Mouse (Mus musculus): ENCODE data around the gene Mrpl38. TPM values are rescaled to one million over a fixed set of nuclear protein-coding genes. Genes with fewer than 3 reads are reported as not detected.

The Mrpl38 gene
- polyA plus RNA-seq, 1 experiment from 2014 or later = 49.5 TPM

GRCm38 (mm10) chr11:116111067-116111466 is 27.6 kb downstream of the Mrpl38 start:
- H3K9me3 ChIP-seq (ENCODE audit: control insufficient read depth, low read length) = no peaks in the 10 kb centered on the region
- DNase-seq (ENCODE audit: low spot score) (no peak), ATAC-seq (ENCODE audit: low FRiP score, low TSS enrichment) (no peak)
- 0 out of 2 replicates have a peak overlapping the region, but pooled peaks have one; percentile 79 for H3K4me2 ChIP-seq (replicated peaks; ENCODE audit: low read depth)
- 0 out of 2 replicates have a peak, but pooled peaks cover 2% of the 10 kb centered on the region for H3K36me3 ChIP-seq (ENCODE audit: control insufficient read depth, insufficient read depth, low read length)
- H3K27ac ChIP-seq (replicated peaks) = peak overlapping the region; percentile 86; the same call in 1 of the 2 replicates
- peak overlapping the region; percentile 71; the same call in 1 of the 2 replicates for H3K4me3 ChIP-seq (ENCODE audit: low read depth, low read length)
- 80% methylated on average over 4 of the region's 4 CpGs for WGBS
- TF ChIP-seq EP300 (optimal IDR thresholded peaks at IDR 0.05) (no peak), CTCF (IDR thresholded peaks at IDR 0.05; ENCODE audit: low read depth) (peak; percentile 46; the same call in 1 of the 2 replicates)
- peaks cover 16% of the 10 kb centered on the region for H3K4me1 ChIP-seq (replicated peaks; ENCODE audit: control insufficient read depth, insufficient read depth)
- no peaks in the 10 kb centered on the region for H3K27me3 ChIP-seq (ENCODE audit: control insufficient read depth, insufficient read depth, low read length)
- no peak overlapping the region for H3K9ac ChIP-seq (ENCODE audit: low read length)

DNA sequence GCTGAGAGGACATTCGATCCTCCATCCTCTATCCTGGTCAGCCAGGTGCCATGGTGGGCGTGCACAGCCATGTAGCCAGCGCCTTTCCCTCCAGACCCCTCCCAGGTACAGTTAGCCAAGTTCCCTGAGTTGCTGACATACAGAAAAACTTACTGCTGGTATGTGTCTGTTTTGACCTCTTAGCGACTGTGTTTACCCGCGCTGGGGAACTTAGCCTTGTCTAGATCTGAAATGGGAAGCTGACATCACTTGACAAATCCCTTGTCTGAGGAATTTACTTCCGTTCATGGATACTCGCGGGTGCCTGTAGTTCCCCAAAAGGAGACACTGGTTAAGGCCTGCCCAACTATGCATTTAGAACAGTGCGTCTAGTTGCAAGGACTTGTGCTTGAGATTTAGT is 28.1 kb downstream of the Mrpl38 start:
- Histone ChIP-seq H3K27ac (replicated peaks) (peak overlapping the region; percentile 86), H3K4me1 (replicated peaks; ENCODE audit: control insufficient read depth, insufficient read depth) (peaks cover 18% of the 10 kb centered on the region), H3K4me2 (replicated peaks; ENCODE audit: low read depth) (peak overlapping the region; percentile 79), H3K9ac (ENCODE audit: low read length) (peak overlapping the region; percentile 80), H3K27me3 (ENCODE audit: control insufficient read depth, insufficient read depth, low read length) (no peaks in the 10 kb centered on the region), H3K36me3 (ENCODE audit: control insufficient read depth, insufficient read depth, low read length) (0 out of 2 replicates have a peak, but pooled peaks cover 2% of the 10 kb centered on the region), H3K9me3 (ENCODE audit: control insufficient read depth, low read length) (no peaks in the 10 kb centered on the region), H3K4me3 (ENCODE audit: low read depth, low read length) (peak overlapping the region; percentile 71)
- DNase-seq (ENCODE audit: low spot score) = no peak
- no peak for TF ChIP-seq CTCF (IDR thresholded peaks at IDR 0.05; ENCODE audit: low read depth)
- TF ChIP-seq EP300 (optimal IDR thresholded peaks at IDR 0.05) = no peak
- ATAC-seq (ENCODE audit: low FRiP score, low TSS enrichment) = peak; percentile 6; the same call in 1 of the 2 replicates
- WGBS = 16% methylated on average over 10 of the region's 10 CpGs

GRCm38 (mm10) chr11:116110131-116110530 is 28.5 kb downstream of the Mrpl38 start:
- Histone ChIP-seq H3K4me2 (replicated peaks; ENCODE audit: low read depth) (peak overlapping the region; percentile 79), H3K27ac (replicated peaks) (peak overlapping the region; percentile 86), H3K4me1 (replicated peaks; ENCODE audit: control insufficient read depth, insufficient read depth) (peaks cover 18% of the 10 kb centered on the region), H3K4me3 (ENCODE audit: low read depth, low read length) (peak overlapping the region; percentile 71), H3K36me3 (ENCODE audit: control insufficient read depth, insufficient read depth, low read length) (0 out of 2 replicates have a peak, but pooled peaks cover 2% of the 10 kb centered on the region), H3K27me3 (ENCODE audit: control insufficient read depth, insufficient read depth, low read length) (no peaks in the 10 kb centered on the region), H3K9me3 (ENCODE audit: control insufficient read depth, low read length) (no peaks in the 10 kb centered on the region), H3K9ac (ENCODE audit: low read length) (peak overlapping the region; percentile 80)
- no peak for TF ChIP-seq CTCF (IDR thresholded peaks at IDR 0.05; ENCODE audit: low read depth)
- no peak for TF ChIP-seq EP300 (optimal IDR thresholded peaks at IDR 0.05)
- WGBS = under 1% methylated on average over 35 of the region's 35 CpGs
- DNase-seq (ENCODE audit: low spot score) (peak; percentile 68), ATAC-seq (ENCODE audit: low FRiP score, low TSS enrichment) (peak; percentile 67)

DNA sequence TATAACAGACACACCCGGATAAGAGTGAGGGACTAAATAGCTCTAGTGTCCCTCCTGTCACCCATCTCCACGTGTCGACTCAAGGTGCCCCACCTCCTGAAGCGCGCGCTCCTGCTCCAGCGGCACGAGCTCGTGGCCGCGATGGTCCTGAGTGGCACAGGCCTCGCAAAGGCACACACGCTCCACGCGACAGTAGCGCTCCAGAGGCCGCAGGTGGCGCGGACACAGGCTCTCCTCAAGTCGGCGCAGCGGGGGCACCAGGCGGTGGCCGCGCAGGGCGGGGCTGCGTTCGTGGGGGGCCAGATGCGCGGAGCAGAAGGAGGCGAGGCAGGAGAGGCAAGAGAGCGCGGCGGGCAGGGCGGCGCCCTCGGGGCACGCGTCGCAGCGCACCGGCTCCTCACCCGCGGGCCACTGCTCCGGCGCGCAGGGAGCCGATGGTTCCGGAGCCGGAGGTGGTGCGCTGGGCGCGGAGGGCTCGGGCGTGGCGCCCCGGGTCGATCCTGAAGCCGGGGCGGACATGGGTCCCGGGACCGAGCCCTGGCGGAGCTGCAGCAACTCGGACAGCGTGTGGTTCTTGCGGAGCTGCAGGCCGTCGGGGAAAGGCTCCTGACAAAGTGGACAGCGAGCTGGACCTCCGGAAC is 29.1 kb downstream of the Mrpl38 start:
- Histone ChIP-seq H3K9ac (ENCODE audit: low read length) (peak overlapping the region; percentile 80), H3K4me3 (ENCODE audit: low read depth, low read length) (peak overlapping the region; percentile 71), H3K9me3 (ENCODE audit: control insufficient read depth, low read length) (no peaks in the 10 kb centered on the region), H3K27ac (replicated peaks) (peak overlapping the region; percentile 86), H3K4me2 (replicated peaks; ENCODE audit: low read depth) (peak overlapping the region; percentile 79), H3K4me1 (replicated peaks; ENCODE audit: control insufficient read depth, insufficient read depth) (peaks cover 18% of the 10 kb centered on the region), H3K27me3 (ENCODE audit: control insufficient read depth, insufficient read depth, low read length) (no peaks in the 10 kb centered on the region), H3K36me3 (ENCODE audit: control insufficient read depth, insufficient read depth, low read length) (0 out of 2 replicates have a peak, but pooled peaks cover 2% of the 10 kb centered on the region)
- peak; percentile 62 for DNase-seq (ENCODE audit: low spot score)
- ATAC-seq (ENCODE audit: low FRiP score, low TSS enrichment) = peak; percentile 15
- under 1% methylated on average over 55 of the region's 70 CpGs for WGBS
- TF ChIP-seq CTCF (IDR thresholded peaks at IDR 0.05; ENCODE audit: low read depth) = peak; percentile 41
- no peak for TF ChIP-seq EP300 (optimal IDR thresholded peaks at IDR 0.05)

GRCm38 (mm10) chr11:116108464-116109137 is 30.1 kb downstream of the Mrpl38 start:
- TF ChIP-seq EP300 (optimal IDR thresholded peaks at IDR 0.05) (peak; percentile 26), CTCF (IDR thresholded peaks at IDR 0.05; ENCODE audit: low read depth) (no peak)
- H3K27ac ChIP-seq (replicated peaks) = peak overlapping the region; percentile 86
- WGBS = 5% methylated on average over 22 of the region's 23 CpGs
- H3K36me3 ChIP-seq (ENCODE audit: control insufficient read depth, insufficient read depth, low read length) = 0 out of 2 replicates have a peak, but pooled peaks cover 2% of the 10 kb centered on the region
- peak overlapping the region; percentile 71 for H3K4me3 ChIP-seq (ENCODE audit: low read depth, low read length)
- no peaks in the 10 kb centered on the region for H3K27me3 ChIP-seq (ENCODE audit: control insufficient read depth, insufficient read depth, low read length)
- H3K4me2 ChIP-seq (replicated peaks; ENCODE audit: low read depth) = peak overlapping the region; percentile 79
- DNase-seq (ENCODE audit: low spot score) = peak; percentile 50
- no peak for ATAC-seq (ENCODE audit: low FRiP score, low TSS enrichment)
- no peaks in the 10 kb centered on the region for H3K9me3 ChIP-seq (ENCODE audit: control insufficient read depth, low read length)
- H3K9ac ChIP-seq (ENCODE audit: low read length) = peak overlapping the region; percentile 80
- H3K4me1 ChIP-seq (replicated peaks; ENCODE audit: control insufficient read depth, insufficient read depth) = peaks cover 25% of the 10 kb centered on the region
